Mouse (Mus musculus) forelimb bud, embryonic 11.5 days (tissue): ENCODE measurements around the gene Nrxn3.

Experiments used
- DNase-seq: peaks from one replicate; pipeline ENCODE4 v3.0.0-alpha.2; 2012; ENCODE audit warnings: low read depth, low spot score

Gene Nrxn3

GRCm38 (mm10) chr12:90274621-90275236 lies 1552.1 kb downstream of the Nrxn3 start:
- DNase-seq: no peak

- DNase-seq: no peak
These were observed 1558.6 kb downstream of the Nrxn3 start for GRCm38 (mm10) chr12:90281236-90281635.

- DNase-seq: no peak
These were observed 1560.3 kb downstream of the Nrxn3 start for GRCm38 (mm10) chr12:90283022-90283421.

- DNase-seq: no peak
These were observed 1580.0 kb downstream of the Nrxn3 start for GRCm38 (mm10) chr12:90302671-90303070.

- DNase-seq: no peak
These were observed 1609.1 kb downstream of the Nrxn3 start for GRCm38 (mm10) chr12:90331806-90332205.

GRCm38 (mm10) chr12:90332459-90332858 lies 1609.8 kb downstream of the Nrxn3 start:
- DNase-seq: no peak

GRCm38 (mm10) chr12:90337496-90338228 lies 1615.0 kb downstream of the Nrxn3 start:
- no peak for DNase-seq

GRCm38 (mm10) chr12:90338229-90338557 lies 1615.5 kb downstream of the Nrxn3 start:
- DNase-seq: no peak
